Mouse (Mus musculus): ENCODE measurements around the gene Elp6.

GRCm38 (mm10) chr9:110263181-110263580, 41.8 kb upstream of the Elp6 start:
- TF ChIP-seq HCFC1 (IDR thresholded peaks at IDR 0.05; ENCODE audit: borderline replicate concordance, insufficient read depth, low read length) (no peak), ZC3H11A (IDR thresholded peaks at IDR 0.05; ENCODE audit: borderline replicate concordance, low read depth, low read length) (no peak), ZNF384 (IDR thresholded peaks at IDR 0.05; ENCODE audit: low read depth, low read length) (no peak)

All from ES-E14 (cell line).